Mouse (Mus musculus): ENCODE results near the gene Ciao2b.

Gene Ciao2b

DNA sequence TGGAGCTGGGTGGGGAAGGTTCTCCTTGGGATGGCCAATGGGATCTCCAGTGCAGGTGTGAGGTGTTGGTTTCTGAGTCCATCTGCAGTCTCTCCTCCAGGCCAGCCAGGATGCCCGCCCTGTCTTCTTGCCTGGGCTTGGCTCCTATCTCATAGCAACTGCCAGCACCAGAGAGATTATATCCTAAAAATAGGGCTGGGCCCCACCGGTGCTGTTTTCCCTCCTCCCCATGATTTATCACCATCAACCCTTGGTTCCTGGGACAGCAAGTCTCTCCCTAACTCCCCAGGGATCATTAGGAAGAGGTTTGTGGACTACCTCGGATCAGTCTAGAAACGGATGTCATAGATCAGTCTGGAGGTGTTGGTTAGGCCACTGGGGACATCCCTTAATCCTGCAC lies 28.6 kb downstream of the Ciao2b start:
- no peak for DNase-seq

GRCm38 (mm10) chr8:104611613-104612012 lies 30.2 kb downstream of the Ciao2b start:
- DNase-seq, result no peak

GRCm38 (mm10) chr8:104610185-104610766 lies 31.5 kb downstream of the Ciao2b start:
- no peak for DNase-seq

DNA sequence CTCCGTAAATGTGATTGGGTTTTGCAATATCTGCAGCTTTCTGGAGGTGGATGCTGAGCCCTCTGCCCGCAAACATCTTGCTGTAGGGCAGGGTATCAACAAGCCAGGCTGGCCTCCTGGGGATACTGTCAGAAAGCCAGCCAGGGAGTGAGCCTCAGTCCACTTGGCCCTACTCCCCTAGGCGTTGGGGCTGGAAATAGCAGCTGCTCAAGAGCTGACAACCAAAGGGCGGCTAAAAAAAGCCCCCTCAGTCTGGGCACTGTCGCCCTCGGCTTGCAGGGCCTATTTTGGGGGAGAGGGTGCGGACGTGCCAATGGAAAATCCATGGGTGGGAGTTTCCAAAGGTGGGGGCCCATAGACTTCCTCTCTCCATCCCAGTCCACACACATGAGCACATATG lies 32.5 kb downstream of the Ciao2b start:
- DNase-seq, result no peak

DNA sequence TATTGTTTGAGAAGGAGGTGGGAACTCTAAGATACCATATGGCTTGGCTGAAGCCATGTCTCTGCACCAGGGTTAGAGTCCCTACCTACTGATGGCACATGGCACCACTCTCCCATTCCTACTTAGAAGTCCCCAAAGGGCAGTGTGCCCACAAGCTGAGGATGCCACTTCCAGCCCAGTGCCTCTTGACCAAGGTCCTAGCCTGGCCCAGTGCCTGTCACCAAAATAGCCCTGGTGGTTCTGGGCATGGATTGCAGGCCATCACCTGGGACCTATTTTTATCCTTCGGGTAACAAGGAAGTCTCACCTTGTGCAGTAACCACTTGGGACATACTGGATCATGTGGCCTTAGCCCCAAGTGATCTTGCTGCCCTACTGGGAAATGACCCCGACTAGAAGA lies 33.8 kb downstream of the Ciao2b start:
- no peak for DNase-seq

GRCm38 (mm10) chr8:104606329-104606728 lies 35.4 kb downstream of the Ciao2b start:
- no peak for DNase-seq

- no peak for DNase-seq
These were observed 38.5 kb downstream of the Ciao2b start for GRCm38 (mm10) chr8:104603245-104603593.

GRCm38 (mm10) chr8:104602468-104603244 lies 39.1 kb downstream of the Ciao2b start:
- DNase-seq, result peak; percentile 80

- no peak for DNase-seq
These were observed 39.8 kb downstream of the Ciao2b start for GRCm38 (mm10) chr8:104601941-104602371.

- DNase-seq, result no peak
These were observed 40.4 kb downstream of the Ciao2b start for GRCm38 (mm10) chr8:104601386-104601785.

GRCm38 (mm10) chr8:104598496-104598895 lies 43.3 kb downstream of the Ciao2b start:
- no peak for DNase-seq

GRCm38 (mm10) chr8:104597656-104598055 lies 44.1 kb downstream of the Ciao2b start:
- DNase-seq, result no peak

- no peak for DNase-seq
These were observed 45.8 kb downstream of the Ciao2b start for GRCm38 (mm10) chr8:104595773-104596536.

DNA sequence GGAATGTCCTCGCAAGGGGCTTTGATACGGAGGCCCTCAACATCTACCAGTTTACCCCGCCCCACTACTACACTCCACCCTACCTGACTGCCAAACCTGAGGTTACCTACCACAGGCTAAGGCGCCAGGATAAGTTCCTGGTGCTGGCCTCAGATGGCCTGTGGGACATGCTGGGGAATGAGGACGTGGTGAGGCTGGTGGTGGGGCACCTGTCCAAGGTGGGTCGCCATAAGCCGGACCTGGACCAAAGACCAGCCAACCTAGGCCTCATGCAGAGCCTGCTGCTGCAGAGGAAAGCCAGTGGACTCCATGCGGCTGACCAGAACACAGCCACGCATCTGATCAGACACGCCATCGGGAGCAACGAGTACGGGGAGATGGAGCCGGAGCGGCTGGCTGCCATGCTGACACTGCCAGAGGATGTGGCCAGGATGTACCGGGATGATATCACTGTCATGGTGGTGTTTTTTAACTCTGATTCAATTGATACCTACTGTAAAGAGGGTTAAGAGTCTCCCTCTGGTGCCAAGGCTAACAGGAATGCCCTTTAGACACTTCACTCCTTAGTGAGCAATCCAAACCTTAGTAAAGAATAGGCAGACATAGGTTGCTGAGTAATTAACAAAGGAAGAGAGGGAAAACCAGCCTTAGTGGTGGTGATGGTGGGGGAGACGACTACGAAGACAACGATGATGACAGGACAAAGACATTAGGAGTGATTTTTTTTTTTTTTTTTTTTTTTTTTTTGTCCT lies 47.0 kb downstream of the Ciao2b start:
- DNase-seq, result no peak

GRCm38 (mm10) chr8:104593536-104594325 lies 48.0 kb downstream of the Ciao2b start:
- no peak for DNase-seq

- no peak for DNase-seq
These were observed 49.2 kb downstream of the Ciao2b start for GRCm38 (mm10) chr8:104592566-104592965.

GRCm38 (mm10) chr8:104591856-104592255 lies 49.9 kb downstream of the Ciao2b start:
- DNase-seq, result no peak

DNA sequence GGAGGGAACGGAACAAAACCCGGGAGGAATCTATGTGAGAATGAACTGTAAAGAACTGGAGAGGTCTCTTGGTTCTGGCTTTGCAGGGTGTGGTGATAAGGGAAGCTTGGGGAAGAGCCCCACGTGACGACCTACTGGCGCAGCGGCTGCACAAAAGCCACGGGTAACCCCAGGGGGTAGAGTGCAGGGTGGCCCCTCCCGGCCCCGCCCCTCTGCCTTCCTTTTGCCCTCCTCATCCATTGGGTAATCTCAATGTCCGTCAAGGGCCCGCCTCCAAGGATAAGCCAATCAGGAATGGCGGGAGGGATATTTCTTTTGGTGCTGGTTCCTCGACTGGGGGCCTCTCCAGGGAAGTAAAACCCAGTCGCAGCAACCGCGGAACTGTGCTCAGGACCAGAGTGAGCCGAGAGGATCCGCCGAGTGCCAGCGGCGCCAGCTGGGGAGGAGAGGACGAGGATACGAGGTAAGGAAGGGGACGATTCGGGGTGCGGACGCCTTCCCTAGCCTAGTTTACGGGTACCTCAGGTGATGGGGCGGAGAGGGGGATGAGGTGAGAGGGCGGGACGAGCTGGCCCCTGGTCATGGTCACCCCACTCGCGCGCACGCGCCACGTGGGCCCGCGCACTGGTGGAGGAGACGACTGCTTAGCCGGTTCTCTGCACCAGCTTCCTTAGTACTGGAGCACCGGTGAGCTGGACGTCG lies 50.5 kb downstream of the Ciao2b start, which contains the start of gene Pdp2:
Pdp2 (plus strand) TSS at position 319 of the 702 bp plus-strand sequence.
- peak; percentile 93 for DNase-seq

DNA sequence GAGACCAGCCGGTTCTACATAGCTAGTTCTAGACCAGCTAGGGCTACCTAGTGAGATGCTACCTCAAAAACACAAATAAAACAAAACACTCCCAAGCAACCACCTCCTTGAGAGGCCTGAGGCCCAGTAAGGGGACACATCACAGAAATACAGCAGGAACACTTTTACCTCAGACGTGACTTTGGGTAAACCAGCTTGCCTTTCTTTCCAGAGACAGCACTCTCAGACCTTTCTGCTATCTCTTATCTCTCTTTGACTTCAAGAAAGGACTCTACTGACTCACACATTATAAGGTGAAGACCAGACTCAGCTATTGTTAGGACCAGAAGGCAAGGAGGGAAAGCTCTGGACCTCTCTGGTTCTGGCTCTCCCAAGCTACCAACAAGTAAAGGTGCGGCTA lies 51.5 kb downstream of the Ciao2b start:
- no peak for DNase-seq

Measured in liver (tissue).